Mouse (Mus musculus): ENCODE results near the gene Pdpk1. TPM values are rescaled to one million over a fixed set of nuclear protein-coding genes. Genes with fewer than 3 reads are reported as not detected.

Gene Pdpk1
- polyA plus RNA-seq (2012; rRNA removed), result 21.1 and 22.9 TPM in 2 replicates

GRCm38 (mm10) chr17:24150824-24151223 is at the start of gene Pdpk1:
TSS of gene Pdpk1 (minus strand) at chr17:24150924.

GRCm38 (mm10) chr17:24169317-24170065 is 18.8 kb upstream of the Pdpk1 start, which contains the start of gene Atp6v0c:
TSS of gene Atp6v0c (minus strand) at chr17:24169702.

GRCm38 (mm10) chr17:24163176-24163962 is 12.6 kb upstream of the Pdpk1 start, which contains the start of gene Amdhd2:
TSS of gene Amdhd2 (minus strand) at chr17:24163766.

GRCm38 (mm10) chr17:24072919-24073696 is 77.6 kb downstream of the Pdpk1 start, which contains the start of gene Kctd5:
TSS of gene Kctd5 (minus strand) at chr17:24073485.

GRCm38 (mm10) chr17:24037844-24038243 is 112.9 kb downstream of the Pdpk1 start, which contains the start of gene Prss27:
TSS of gene Prss27 (plus strand) at chr17:24038144.

Other genes with a start within 250 kb of the Pdpk1 start
- 7.0 and 7.8 TPM in 2 replicates for gene Dcpp3, start 233.5 kb downstream of the Pdpk1 start, polyA plus RNA-seq (2012; rRNA removed)
- gene Sbp, start 209.3 kb downstream of the Pdpk1 start, polyA plus RNA-seq (2012; rRNA removed), result not detected in 2 replicates
- gene Sbpl, start 195.7 kb downstream of the Pdpk1 start, polyA plus RNA-seq (2012; rRNA removed), result 0.26 TPM in 1 of 2 replicates, not detected in the other
- 3.5 and 5.3 TPM in 2 replicates for gene Prss30, start 170.4 kb downstream of the Pdpk1 start, polyA plus RNA-seq (2012; rRNA removed)
- gene Prss22, start 152.8 kb downstream of the Pdpk1 start, polyA plus RNA-seq (2012; rRNA removed), result 0.81 and 0.92 TPM in 2 replicates
- 0.39 and 0.77 TPM in 2 replicates for gene Prss27, start 112.8 kb downstream of the Pdpk1 start, polyA plus RNA-seq (2012; rRNA removed)
- gene Kctd5, start 77.4 kb downstream of the Pdpk1 start, polyA plus RNA-seq (2012; rRNA removed), result 51.8 and 52.0 TPM in 2 replicates
- 80.4 and 91.4 TPM in 2 replicates for gene Amdhd2, start 12.8 kb upstream of the Pdpk1 start, polyA plus RNA-seq (2012; rRNA removed)
- gene Atp6v0c, start 18.8 kb upstream of the Pdpk1 start, polyA plus RNA-seq (2012; rRNA removed), result 1,050 and 1,217 TPM in 2 replicates
- 41.6 and 41.7 TPM in 2 replicates for gene Tbc1d24, start 54.6 kb upstream of the Pdpk1 start, polyA plus RNA-seq (2012; rRNA removed)
- gene Ntn3, start 58.6 kb upstream of the Pdpk1 start, polyA plus RNA-seq (2012; rRNA removed), result 10.8 and 13.0 TPM in 2 replicates
- gene Tedc2, start 69.9 kb upstream of the Pdpk1 start, polyA plus RNA-seq (2012; rRNA removed), result 22.5 and 22.7 TPM in 2 replicates
- gene Ccnf, start 100.6 kb upstream of the Pdpk1 start, polyA plus RNA-seq (2012; rRNA removed), result 9.7 and 17.0 TPM in 2 replicates
- gene Abca17, start 200.1 kb upstream of the Pdpk1 start, polyA plus RNA-seq (2012; rRNA removed), result not detected in 2 replicates
- gene Abca3, start 201.0 kb upstream of the Pdpk1 start, polyA plus RNA-seq (2012; rRNA removed), result 31.5 and 35.2 TPM in 2 replicates

Measured in ovary, adult 2 months (tissue).